Mouse (Mus musculus): ENCODE measurements around the gene Lrch4.

- TF ChIP-seq CTCF (IDR thresholded peaks at IDR 0.05; ENCODE audit: borderline replicate concordance, extremely low read depth, insufficient read depth, insufficient read length) (no peak), POLR2A (IDR thresholded peaks at IDR 0.05; ENCODE audit: borderline replicate concordance, extremely low read depth, insufficient read depth, insufficient read length, poor library complexity, severe bottlenecking) (no peak)
Observed at GRCm38 (mm10) chr5:137682526-137682925, 53.6 kb downstream of the Lrch4 start.

Data from brain, embryonic 14.5 days (tissue).